Mouse (Mus musculus) liver, embryonic 14.5 days (tissue): ENCODE data around the gene Gm38392.
"Not testable (repeated sequence)": the region's sequence is repeated elsewhere in the genome, so short reads cannot be mapped to it uniquely, and the experiment has no call there.

Experiments used
- CTCF ChIP-seq: IDR thresholded peaks from 2 replicates; pipeline ENCODE4 v1.5.1; 2016; ENCODE audit warnings: antibody characterized with exemption, low read depth, control low read depth
- EP300 ChIP-seq: IDR thresholded peaks from 2 replicates; pipeline ENCODE4 v1.6.1; 2016; ENCODE audit warnings: antibody characterized with exemption, low read depth

- TF ChIP-seq CTCF, EP300: not testable (repeated sequence)
These were observed 1.2 kb upstream of the Gm38392 start for GRCm38 (mm10) chr3:88288133-88288713.
